Mouse (Mus musculus): ENCODE data around the gene Prkg1. TPM values are rescaled to one million over a fixed set of nuclear protein-coding genes. Genes with fewer than 3 reads are reported as not detected.

Gene Prkg1
- total RNA-seq, 2 experiments from 2014 or later = 15.6 to 16.9 TPM

DNA sequence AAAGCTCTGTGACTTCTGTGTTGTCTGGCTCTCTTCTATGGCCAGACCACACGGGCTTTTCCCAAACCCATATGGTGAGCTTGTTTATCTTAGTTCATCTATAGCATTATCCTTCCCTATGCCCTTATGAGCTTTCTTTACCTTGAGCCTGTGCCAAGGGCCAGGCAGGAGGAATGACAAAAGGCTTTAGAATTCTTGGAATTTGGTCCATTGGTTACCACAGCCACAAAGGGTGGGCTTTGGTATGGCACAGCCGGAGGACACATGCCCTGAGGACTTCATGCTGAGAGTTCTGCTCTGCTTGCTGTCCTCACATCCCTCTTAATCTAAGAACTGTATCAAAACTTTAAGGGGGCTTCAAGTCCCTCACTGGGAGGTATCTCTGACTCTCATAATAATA is 628.5 kb downstream of the Prkg1 start:
- no peak for DNase-seq (ENCODE audit: extremely low spot score in 1 of 2, low spot score in 2 of 2)
- intact Hi-C loops (cut with DNase I) = no loop called here

DNA sequence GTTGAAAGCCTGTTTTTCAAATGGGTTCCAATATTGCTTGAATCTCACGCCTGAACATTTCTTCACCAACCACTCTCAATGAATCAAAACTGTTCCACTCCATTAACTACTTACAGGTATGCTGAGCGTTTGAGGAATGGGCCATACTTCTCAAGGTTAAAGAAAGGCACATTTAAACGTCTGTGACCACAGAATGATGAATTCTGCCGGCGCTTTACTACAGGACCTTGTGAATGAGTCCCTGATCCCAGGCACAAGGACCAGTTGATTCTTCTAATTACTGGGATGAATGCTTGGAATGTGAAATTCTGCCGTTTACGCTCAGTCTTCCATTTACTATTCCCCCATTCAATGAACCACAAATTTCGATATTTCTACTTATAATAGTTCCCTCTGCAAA is 632.2 kb downstream of the Prkg1 start:
- intact Hi-C loops (cut with DNase I) = no loop called here
- no peak for DNase-seq (ENCODE audit: extremely low spot score in 1 of 2, low spot score in 2 of 2)

- intact Hi-C loops (cut with DNase I) = no loop called here
- no peak for DNase-seq (ENCODE audit: extremely low spot score in 1 of 2, low spot score in 2 of 2)
Observed at GRCm38 (mm10) chr19:31124628-31125027, 640.2 kb downstream of the Prkg1 start.

GRCm38 (mm10) chr19:31114690-31115089 is 650.1 kb downstream of the Prkg1 start:
- peak in 1 of 2 experiments; percentile 30 for DNase-seq (ENCODE audit: extremely low spot score in 1 of 2, low spot score in 2 of 2)

DNA sequence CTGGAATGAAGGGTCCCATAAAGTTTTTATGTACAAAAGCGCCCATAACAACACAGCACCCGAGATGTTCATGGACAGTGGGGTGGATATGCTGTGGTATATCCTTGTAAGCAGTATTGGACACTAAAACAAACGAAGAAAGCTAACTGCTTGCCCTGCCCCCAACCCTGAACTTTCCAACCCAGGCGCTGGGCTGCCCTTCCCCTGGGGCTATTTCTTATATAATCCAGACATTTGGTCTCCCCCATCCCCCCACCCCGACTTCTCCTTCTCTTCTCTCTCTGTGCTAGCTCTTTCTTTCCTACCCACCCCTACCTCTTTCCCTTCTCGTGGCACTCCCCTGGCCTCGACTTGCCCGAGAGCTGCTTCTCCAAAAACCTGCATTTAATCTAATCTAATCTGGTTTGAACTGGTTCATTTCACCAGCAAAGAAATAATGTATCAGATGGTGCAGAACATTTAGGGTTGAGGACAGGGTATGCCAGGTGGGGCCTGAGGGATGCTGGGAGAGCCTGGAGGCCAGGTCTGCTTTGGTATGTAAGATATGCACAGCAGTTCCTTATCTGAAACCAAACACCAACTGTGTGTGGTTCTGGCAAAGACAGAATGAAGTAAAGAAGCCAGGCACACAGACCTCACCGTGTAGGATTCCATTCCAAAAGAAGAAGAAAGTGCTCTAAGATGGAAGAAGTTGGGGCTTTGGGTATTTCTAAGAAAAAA is 657.8 kb downstream of the Prkg1 start:
- intact Hi-C loops (cut with DNase I) = no loop called here

More at GRCm38 (mm10) chr19:31114690-31115089, 650.1 kb downstream of the Prkg1 start:
- intact Hi-C loops (cut with DNase I) = no loop called here

GRCm38 (mm10) chr19:31106036-31106435 is 658.8 kb downstream of the Prkg1 start:
- intact Hi-C loops (cut with DNase I) = no loop called here

More for the DNA sequence above, 657.8 kb downstream of the Prkg1 start:
- DNase-seq (ENCODE audit: extremely low spot score in 1 of 2, low spot score in 2 of 2) = no peak

DNA sequence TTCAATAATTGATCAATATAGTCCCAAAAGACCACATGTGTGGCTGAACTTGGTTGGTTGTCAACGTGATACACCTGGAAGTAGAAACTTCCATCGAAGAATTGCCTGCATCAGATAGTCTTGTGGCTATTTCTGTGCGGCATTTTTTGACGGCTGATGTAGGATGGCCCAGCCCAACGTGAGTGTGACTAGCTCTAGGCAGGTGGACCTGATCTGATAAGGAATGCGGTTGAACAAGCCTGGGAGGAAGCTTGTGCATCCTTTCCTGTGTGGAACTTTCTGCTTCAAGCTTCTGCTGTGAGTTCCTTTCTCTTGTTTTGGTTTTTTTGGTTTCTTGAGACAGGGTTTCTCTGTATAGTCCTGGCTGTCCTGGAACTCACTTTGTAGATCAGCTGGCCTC is 660.1 kb downstream of the Prkg1 start:
- no peak for DNase-seq (ENCODE audit: extremely low spot score in 1 of 2, low spot score in 2 of 2)
- intact Hi-C loops (cut with DNase I) = no loop called here

More at GRCm38 (mm10) chr19:31106036-31106435, 658.8 kb downstream of the Prkg1 start:
- no peak for DNase-seq (ENCODE audit: extremely low spot score in 1 of 2, low spot score in 2 of 2)

DNA sequence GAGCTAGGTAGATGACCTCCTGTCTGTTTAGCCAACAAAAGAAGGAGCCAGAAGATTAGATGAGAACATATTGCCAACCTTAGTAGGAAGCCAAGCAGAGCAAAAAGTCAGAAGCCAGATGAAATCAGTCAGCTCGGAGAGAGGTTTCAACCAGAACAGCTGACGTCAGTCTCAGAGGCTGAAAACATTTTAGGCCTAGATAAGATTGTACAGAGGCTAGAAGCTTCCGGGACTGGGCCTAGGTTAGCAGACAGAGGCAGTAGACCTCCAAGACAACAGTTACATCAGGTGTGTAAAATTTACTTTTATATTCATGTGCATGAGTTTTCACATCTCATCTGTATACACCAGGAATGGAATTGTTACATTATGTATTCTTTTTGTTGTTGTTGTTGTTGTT is 665.5 kb downstream of the Prkg1 start:
- intact Hi-C loops (cut with DNase I) = no loop called here
- DNase-seq (ENCODE audit: extremely low spot score in 1 of 2, low spot score in 2 of 2) = no peak

DNA sequence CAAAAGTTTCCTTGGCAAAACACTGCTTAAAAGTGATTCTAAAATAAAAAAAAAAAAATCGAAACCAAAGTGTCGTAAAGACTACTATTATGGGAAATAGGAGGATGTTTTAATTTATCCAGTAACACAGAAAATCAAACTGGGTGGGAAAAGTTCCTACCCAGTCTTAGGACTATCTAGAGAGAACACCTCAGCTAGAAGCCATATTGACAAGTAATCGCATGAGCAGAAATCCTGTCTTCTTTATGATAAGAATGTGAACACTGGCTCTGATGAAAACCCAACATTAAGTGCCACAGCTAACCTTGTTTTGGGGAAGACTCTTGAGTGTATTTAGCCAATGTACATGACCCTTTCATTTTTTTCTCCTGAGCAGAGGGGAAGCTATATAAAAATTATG is 667.0 kb downstream of the Prkg1 start:
- no peak for DNase-seq (ENCODE audit: extremely low spot score in 1 of 2, low spot score in 2 of 2)
- intact Hi-C loops (cut with DNase I) = no loop called here

DNA sequence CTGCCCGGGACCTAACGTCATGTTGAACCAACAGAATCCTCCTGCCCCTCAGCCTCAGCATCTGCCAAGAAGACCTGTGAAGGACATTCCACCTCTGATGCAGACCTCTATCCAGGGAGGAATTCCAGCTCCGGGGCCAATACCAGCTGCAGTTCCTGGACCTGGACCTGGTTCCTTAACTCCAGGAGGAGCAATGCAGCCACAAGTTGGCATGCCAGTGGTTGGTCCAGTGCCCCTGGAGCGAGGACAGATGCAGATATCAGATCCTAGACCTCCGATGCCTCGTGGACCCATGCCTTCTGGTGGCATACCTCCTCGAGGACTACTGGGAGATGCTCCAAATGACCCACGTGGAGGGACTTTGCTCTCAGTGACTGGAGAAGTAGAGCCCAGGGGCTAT is 681.1 kb downstream of the Prkg1 start:
- intact Hi-C loops (cut with DNase I) = loop anchor here (10.0 kb wide), 1 partner anchor 239 kb away; no protein-coding TSS in a partner anchor
- DNase-seq (ENCODE audit: extremely low spot score in 1 of 2, low spot score in 2 of 2) = peak in 1 of 2 experiments; percentile 23

DNA sequence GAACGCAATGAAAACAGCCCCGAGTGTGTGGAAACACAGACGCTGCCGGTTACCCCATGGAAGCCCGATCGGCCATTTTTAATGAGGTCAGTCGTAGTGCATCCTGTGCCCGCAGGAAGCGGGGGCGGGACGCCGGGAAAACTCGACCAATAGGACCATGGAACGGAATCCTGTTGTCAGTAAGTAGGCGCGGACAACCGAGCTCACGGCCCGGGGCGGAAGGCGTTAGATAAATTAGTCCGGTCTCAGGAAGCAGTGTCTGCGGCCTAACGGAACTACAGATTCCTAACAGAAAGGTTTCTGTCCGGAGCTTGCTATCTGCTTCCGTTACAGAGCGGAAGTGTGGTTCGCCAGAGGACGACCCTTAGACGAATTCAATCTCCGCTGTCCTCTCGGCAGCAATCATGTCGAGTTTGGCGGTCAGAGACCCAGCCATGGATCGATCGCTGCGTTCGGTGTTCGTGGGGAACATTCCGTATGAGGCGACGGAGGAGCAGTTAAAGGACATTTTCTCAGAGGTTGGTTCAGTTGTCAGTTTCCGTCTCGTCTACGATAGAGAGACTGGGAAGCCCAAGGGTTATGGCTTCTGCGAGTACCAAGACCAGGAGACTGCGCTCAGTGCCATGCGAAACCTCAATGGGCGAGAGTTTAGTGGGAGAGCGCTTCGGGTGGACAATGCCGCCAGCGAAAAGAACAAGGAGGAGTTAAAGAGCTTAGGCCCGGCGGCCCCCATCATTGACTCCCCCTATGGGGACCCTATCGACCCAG is 682.0 kb downstream of the Prkg1 start, which contains the start of gene Cstf2t:
Cstf2t (plus strand) TSS at position 176 of the 768 bp plus-strand sequence.
- DNase-seq (ENCODE audit: extremely low spot score in 1 of 2, low spot score in 2 of 2) = peak; percentile 99 to 100
- intact Hi-C loops (cut with DNase I) = loop anchor here (10.0 kb wide), 1 partner anchor 238 kb away; no protein-coding TSS in a partner anchor

DNA sequence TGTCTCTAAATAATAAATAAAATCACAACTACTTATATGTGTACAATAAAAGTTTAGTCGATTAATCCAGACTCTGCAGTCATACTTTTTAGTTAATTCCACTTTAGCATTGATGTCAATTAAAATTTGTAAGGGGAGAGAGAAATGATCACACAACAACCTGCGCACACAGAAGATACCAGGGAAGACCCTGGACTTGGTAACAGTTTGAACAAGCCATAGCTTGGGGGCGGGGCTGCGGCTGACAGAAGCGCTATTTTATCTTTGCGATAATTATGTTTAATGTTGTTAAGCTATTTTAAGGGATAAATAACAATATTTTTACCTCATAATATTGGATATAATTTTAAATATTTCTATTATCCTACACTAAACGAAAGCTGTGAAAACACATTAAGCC is 682.6 kb downstream of the Prkg1 start:
- no peak for DNase-seq (ENCODE audit: extremely low spot score in 1 of 2, low spot score in 2 of 2)
- intact Hi-C loops (cut with DNase I) = loop anchor here (10.0 kb wide), 1 partner anchor 237 kb away; no protein-coding TSS in a partner anchor

DNA sequence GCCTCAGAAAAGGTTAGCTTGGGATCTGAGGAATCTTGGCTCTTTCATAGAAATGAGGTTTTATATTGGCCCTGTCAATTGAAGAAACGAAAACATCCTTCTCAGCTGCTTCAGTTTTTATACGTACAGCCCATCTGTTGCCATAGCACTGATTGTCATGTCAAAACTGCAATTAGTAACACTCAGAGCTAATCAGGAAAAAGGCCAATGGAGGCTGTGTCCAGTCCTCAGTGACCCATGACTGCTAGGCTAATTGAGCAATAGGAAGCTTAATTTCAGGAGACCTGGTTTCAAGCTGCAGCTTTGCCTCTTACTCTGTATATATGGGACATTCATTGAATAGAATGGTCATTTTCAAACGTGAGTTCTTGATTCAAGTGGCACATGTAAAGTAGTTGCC is 686.6 kb downstream of the Prkg1 start:
- DNase-seq (ENCODE audit: extremely low spot score in 1 of 2, low spot score in 2 of 2) = no peak
- intact Hi-C loops (cut with DNase I) = no loop called here

DNA sequence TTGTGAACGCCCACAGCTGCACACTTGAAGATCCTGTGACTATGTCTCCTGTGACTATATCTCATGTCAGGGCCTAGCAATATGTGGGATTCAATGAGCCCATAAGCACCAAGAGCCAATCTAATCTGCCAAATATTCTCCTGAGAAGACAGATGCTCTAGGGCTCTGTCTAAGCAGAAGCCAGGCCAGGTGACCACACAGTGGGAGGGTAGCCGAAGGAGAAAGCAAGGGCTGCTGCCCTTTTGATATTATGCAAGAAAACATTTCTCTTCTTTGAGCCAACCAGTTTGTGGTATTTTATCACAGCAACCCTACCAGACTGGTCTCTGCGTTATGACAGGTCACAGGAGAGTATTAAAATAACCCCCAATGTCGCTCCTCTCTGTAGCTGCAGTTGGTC is 688.7 kb downstream of the Prkg1 start:
- no peak for DNase-seq (ENCODE audit: extremely low spot score in 1 of 2, low spot score in 2 of 2)
- intact Hi-C loops (cut with DNase I) = no loop called here

DNA sequence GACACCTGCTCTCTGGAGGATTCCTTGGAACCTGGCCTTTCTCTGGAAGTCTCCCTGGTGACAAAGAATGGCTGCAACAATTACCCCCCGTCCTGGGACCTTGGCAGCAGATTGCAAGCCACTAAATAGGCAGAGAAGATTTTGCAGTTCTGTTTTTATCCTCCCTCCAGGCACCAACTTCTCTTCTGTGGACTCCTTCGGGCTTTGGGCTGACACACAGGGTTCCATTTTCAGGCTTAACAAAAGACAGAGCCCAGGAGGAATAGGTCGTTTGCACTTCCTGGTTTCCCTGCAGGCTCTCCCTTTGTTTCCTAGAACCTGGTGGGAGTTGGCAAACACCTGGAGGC is 690.1 kb downstream of the Prkg1 start:
- intact Hi-C loops (cut with DNase I) = no loop called here
- no peak for DNase-seq (ENCODE audit: extremely low spot score in 1 of 2, low spot score in 2 of 2)

- intact Hi-C loops (cut with DNase I) = no loop called here
- no peak for DNase-seq (ENCODE audit: extremely low spot score in 1 of 2, low spot score in 2 of 2)
Observed at GRCm38 (mm10) chr19:31073959-31074716, 690.7 kb downstream of the Prkg1 start.

GRCm38 (mm10) chr19:31065206-31065781 is 699.5 kb downstream of the Prkg1 start:
- intact Hi-C loops (cut with DNase I) = no loop called here
- no peak for DNase-seq (ENCODE audit: extremely low spot score in 1 of 2, low spot score in 2 of 2)

GRCm38 (mm10) chr19:31064740-31065139 is 700.1 kb downstream of the Prkg1 start:
- DNase-seq (ENCODE audit: extremely low spot score in 1 of 2, low spot score in 2 of 2) = no peak
- intact Hi-C loops (cut with DNase I) = no loop called here

GRCm38 (mm10) chr19:31046601-31047000 is 718.2 kb downstream of the Prkg1 start:
- intact Hi-C loops (cut with DNase I) = no loop called here
- DNase-seq (ENCODE audit: extremely low spot score in 1 of 2, low spot score in 2 of 2) = no peak

All from left cerebral cortex, postnatal 10 days (tissue).